Mouse (Mus musculus) megakaryocyte, embryonic 14.5 days (primary cell): ENCODE results near the gene Ripor3.

Experiments used
- FLI1 ChIP-seq: IDR thresholded peaks from 2 replicates; pipeline ENCODE4 v1.6.1; 2012; ENCODE audit warnings: low read length, inconsistent platforms, mixed read lengths
- GATA1 ChIP-seq: IDR thresholded peaks from 3 replicates; pipeline ENCODE4 v1.6.1; 2012; ENCODE audit warnings: mixed read lengths, low read length, inconsistent platforms, borderline replicate concordance

DNA sequence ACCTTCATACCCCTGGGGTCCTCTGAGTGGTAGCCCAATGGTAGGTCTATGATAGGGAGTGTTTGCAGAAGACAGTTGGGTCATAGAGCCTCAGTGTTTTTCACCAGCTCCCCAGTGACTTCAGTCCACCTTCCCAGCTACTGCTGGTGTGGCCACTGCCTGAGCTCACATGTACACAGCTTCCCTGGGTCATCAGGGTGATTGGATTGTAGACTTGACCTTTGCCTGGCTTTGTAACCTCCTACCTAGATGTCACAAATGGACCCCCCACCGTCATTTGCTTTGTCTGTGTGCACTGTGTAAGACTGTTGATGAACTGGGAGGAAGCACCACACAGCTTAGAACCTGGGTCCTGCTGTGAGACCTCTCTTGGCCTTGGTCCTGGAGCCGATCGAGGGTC lies 66.2 kb downstream of the Ripor3 start:
- no peak for TF ChIP-seq FLI1
- no peak for TF ChIP-seq GATA1
